Mouse (Mus musculus): ENCODE measurements at regions not wholly inside any gene's neighbourhood (a gene's known extent, or its start where the extent isn't known, plus 50 kb on each side); places are given as distances from the start of the nearest gene placed in this dataset.

GRCm38 (mm10) chr7:135939341-135939740 lies 223.2 kb upstream of the Mki67 start:
- Histone ChIP-seq H3K4me2 (replicated peaks) (no peak overlapping the region), H3K4me3 (no peak overlapping the region), H3K27me3 (no peaks in the 10 kb centered on the region), H3K27ac (no peak overlapping the region), H3K9me3 (0 out of 2 replicates have a peak, but pooled peaks cover 2% of the 10 kb centered on the region), H3K36me3 (no peaks in the 10 kb centered on the region), H3K4me1 (no peaks in the 10 kb centered on the region), H3K9ac (no peak overlapping the region)
- 74% methylated on average over 5 of the region's 5 CpGs for WGBS
- no peak for ATAC-seq (ENCODE audit: insufficient number of reproducible peaks, insufficient read depth, low FRiP score, low TSS enrichment)

DNA sequence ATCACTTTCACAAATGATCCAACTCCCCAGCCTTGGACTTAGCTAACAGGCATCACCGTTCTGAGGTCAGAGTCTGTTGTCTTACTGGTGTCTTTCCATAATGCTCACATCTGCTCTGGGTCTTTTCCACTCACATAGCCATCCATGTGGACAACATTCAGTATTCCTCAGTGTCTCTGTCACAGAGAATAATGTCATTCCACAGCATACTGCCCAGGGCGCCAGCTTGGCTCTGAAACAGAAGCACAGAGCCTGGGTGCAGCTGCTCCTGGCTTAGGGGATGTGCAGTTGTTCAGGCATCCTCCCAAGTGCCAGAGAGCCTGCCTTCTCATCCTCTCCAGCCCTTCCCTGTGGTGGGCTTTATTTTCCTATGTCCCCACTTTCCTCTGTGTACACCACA lies 226.7 kb upstream of the Mki67 start:
- H3K9me3 ChIP-seq = no peaks in the 10 kb centered on the region
- H3K4me1 ChIP-seq = no peaks in the 10 kb centered on the region
- H3K27ac ChIP-seq = no peak overlapping the region
- no peaks in the 10 kb centered on the region for H3K27me3 ChIP-seq
- no peak overlapping the region for H3K4me3 ChIP-seq
- 84% methylated on average over 2 of the region's 2 CpGs for WGBS
- H3K36me3 ChIP-seq = no peaks in the 10 kb centered on the region
- no peak for ATAC-seq (ENCODE audit: insufficient number of reproducible peaks, insufficient read depth, low FRiP score, low TSS enrichment)
- H3K4me2 ChIP-seq (replicated peaks) = no peak overlapping the region
- no peak overlapping the region for H3K9ac ChIP-seq

GRCm38 (mm10) chr7:135946071-135946646 lies 230.0 kb upstream of the Mki67 start:
- Histone ChIP-seq H3K9me3 (no peaks in the 10 kb centered on the region), H3K36me3 (no peaks in the 10 kb centered on the region), H3K27ac (no peak overlapping the region), H3K4me1 (peaks cover 10% of the 10 kb centered on the region; the same call in 1 of the 2 replicates), H3K4me3 (no peak overlapping the region), H3K27me3 (no peaks in the 10 kb centered on the region), H3K9ac (no peak overlapping the region), H3K4me2 (replicated peaks) (no peak overlapping the region)
- WGBS = 72% methylated on average over 5 of the region's 5 CpGs
- no peak for ATAC-seq (ENCODE audit: insufficient number of reproducible peaks, insufficient read depth, low FRiP score, low TSS enrichment)

DNA sequence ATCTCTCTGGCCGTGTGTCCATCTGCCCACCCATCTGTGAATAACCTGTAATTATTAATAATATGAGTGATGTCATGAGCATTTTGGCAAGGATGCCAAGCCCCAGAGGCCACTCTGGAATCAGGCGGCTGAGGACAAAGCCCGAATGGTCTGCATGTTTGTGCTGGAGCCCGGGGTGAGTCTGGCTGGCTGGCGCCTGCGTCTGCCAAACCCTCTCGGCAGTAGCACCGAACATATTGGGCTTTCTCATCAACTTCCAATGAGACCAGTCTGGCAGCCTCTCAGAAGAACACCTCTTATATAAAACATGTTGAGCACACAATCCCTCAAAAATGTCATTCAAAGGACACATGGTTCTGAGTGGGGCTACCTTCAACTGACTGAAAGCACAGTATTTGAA lies 244.9 kb upstream of the Mki67 start:
- WGBS = 81% methylated on average over 8 of the region's 8 CpGs
- no peak overlapping the region for H3K4me2 ChIP-seq (replicated peaks)
- no peak overlapping the region for H3K9ac ChIP-seq
- no peak overlapping the region for H3K27ac ChIP-seq
- H3K36me3 ChIP-seq = no peaks in the 10 kb centered on the region
- ATAC-seq (ENCODE audit: insufficient number of reproducible peaks, insufficient read depth, low FRiP score, low TSS enrichment) = no peak
- no peak overlapping the region for H3K4me3 ChIP-seq
- H3K4me1 ChIP-seq = peaks cover 2% of the 10 kb centered on the region; the same call in 1 of the 2 replicates
- H3K9me3 ChIP-seq = no peaks in the 10 kb centered on the region
- H3K27me3 ChIP-seq = no peaks in the 10 kb centered on the region

DNA sequence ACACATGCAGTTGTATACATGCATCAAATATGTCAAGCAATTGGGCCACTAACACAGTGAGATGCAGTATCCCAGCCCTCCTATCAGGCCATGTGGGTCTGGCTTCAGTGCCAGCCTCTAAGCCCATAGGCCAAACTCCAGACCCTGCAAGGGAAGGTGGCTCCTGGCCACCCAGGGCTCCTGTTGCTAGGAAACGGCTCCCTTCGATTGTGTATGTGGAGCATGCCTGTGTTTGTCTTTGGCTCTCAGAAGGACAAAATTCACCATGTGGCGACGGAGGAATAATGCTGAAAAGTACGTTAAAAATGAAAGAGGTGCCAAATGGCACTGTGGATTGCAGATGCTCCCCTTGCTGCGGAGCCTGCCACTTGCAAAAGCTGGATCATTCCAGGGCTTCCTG lies 249.4 kb upstream of the Mki67 start:
- Histone ChIP-seq H3K4me1 (peaks cover 2% of the 10 kb centered on the region; the same call in 1 of the 2 replicates), H3K9ac (no peak overlapping the region), H3K27me3 (no peaks in the 10 kb centered on the region), H3K36me3 (no peaks in the 10 kb centered on the region), H3K27ac (no peak overlapping the region), H3K4me3 (no peak overlapping the region), H3K4me2 (replicated peaks) (no peak overlapping the region), H3K9me3 (no peaks in the 10 kb centered on the region)
- WGBS = 68% methylated on average over 6 of the region's 6 CpGs
- ATAC-seq (ENCODE audit: insufficient number of reproducible peaks, insufficient read depth, low FRiP score, low TSS enrichment) = no peak

DNA sequence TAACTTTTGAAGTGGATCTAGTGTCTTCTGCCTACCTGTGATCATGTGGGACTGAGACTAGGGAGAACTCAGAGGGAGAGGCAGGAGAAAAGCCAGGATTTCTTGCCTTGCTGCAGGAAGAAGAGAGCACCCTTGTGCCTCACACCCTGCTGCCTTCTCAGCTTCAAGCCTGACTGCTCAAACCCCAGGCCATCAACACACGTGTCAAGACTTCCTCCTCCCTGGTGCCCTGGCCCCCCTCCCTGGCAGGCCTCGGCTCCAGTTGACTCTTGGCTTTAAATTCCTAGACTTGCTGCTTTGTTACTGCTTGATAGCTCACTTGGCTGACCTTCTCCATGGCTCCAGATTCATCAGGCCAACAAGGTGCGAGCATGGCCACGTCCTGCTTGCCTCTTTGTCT lies 250.1 kb upstream of the Mki67 start:
- Histone ChIP-seq H3K36me3 (no peaks in the 10 kb centered on the region), H3K27ac (no peak overlapping the region), H3K9me3 (no peaks in the 10 kb centered on the region), H3K4me1 (peaks cover 2% of the 10 kb centered on the region; the same call in 1 of the 2 replicates), H3K9ac (no peak overlapping the region), H3K4me2 (replicated peaks) (no peak overlapping the region), H3K27me3 (no peaks in the 10 kb centered on the region), H3K4me3 (no peak overlapping the region)
- WGBS = 51% methylated on average over 4 of the region's 4 CpGs
- ATAC-seq (ENCODE audit: insufficient number of reproducible peaks, insufficient read depth, low FRiP score, low TSS enrichment) = no peak

- WGBS = 68% methylated on average over 8 of the region's 8 CpGs
- Histone ChIP-seq H3K4me3 (no peak overlapping the region), H3K27ac (no peak overlapping the region), H3K4me1 (peaks cover 2% of the 10 kb centered on the region; the same call in 1 of the 2 replicates), H3K9ac (no peak overlapping the region), H3K27me3 (no peaks in the 10 kb centered on the region), H3K36me3 (no peaks in the 10 kb centered on the region), H3K9me3 (no peaks in the 10 kb centered on the region), H3K4me2 (replicated peaks) (no peak overlapping the region)
- no peak for ATAC-seq (ENCODE audit: insufficient number of reproducible peaks, insufficient read depth, low FRiP score, low TSS enrichment)
Measured at GRCm38 (mm10) chr7:135968638-135969037, 252.5 kb upstream of the Mki67 start.

DNA sequence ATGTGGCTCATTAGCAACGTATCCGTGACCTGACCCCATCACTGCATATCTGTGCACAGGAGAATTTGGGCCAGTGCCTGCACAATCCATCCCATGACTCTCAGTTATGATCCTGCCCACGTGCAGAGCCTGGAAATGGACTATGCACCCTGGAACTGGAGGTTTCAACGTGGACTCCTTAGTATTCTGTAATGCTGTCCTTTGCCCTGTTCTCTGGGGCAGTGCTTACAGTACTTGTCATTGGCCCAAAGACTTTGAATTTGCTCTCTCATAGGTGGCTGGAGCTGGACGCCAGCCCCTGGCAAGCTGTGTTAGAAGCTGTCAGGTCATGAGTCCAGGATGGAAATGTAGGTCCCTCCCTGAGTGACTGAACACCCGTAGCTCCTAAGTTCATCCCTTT lies 269.9 kb upstream of the Mki67 start:
- ATAC-seq (ENCODE audit: insufficient number of reproducible peaks, insufficient read depth, low FRiP score, low TSS enrichment) = no peak
- Histone ChIP-seq H3K4me2 (replicated peaks) (no peak overlapping the region), H3K9ac (no peak overlapping the region), H3K27me3 (no peaks in the 10 kb centered on the region), H3K4me3 (no peak overlapping the region), H3K4me1 (no peaks in the 10 kb centered on the region), H3K27ac (no peak overlapping the region), H3K9me3 (no peaks in the 10 kb centered on the region), H3K36me3 (no peaks in the 10 kb centered on the region)
- 78% methylated on average over 6 of the region's 6 CpGs for WGBS

DNA sequence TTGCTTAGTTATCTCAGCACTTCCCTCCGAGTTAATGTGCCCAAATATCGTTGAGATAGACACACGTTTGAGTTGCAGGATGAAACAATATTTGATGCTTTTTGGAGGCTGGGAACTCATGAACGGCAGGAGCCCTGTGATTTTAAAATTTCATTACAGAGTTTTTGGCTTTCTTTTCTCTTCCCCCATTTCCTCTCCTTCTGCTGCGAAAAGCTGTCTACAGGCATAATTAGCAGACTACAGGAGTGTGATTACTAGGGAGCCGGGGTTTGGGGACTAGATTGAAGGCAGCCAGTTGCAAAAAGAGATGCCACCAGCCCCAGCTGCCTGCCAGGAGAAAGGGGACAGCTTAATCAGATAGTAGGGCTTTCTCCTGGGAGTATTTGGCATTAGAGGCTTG lies 274.2 kb upstream of the Mki67 start:
- Histone ChIP-seq H3K27ac (no peak overlapping the region), H3K4me1 (no peaks in the 10 kb centered on the region), H3K4me2 (replicated peaks) (no peak overlapping the region), H3K4me3 (no peak overlapping the region), H3K9me3 (no peaks in the 10 kb centered on the region), H3K36me3 (no peaks in the 10 kb centered on the region), H3K9ac (no peak overlapping the region), H3K27me3 (no peaks in the 10 kb centered on the region)
- no peak for ATAC-seq (ENCODE audit: insufficient number of reproducible peaks, insufficient read depth, low FRiP score, low TSS enrichment)
- 61% methylated on average over 6 of the region's 6 CpGs for WGBS

- Histone ChIP-seq H3K4me1 (peaks cover 24% of the 10 kb centered on the region), H3K4me2 (replicated peaks) (no peak overlapping the region), H3K27me3 (no peaks in the 10 kb centered on the region), H3K4me3 (no peak overlapping the region), H3K9me3 (no peaks in the 10 kb centered on the region), H3K36me3 (no peaks in the 10 kb centered on the region), H3K27ac (no peak overlapping the region), H3K9ac (no peak overlapping the region)
- ATAC-seq (ENCODE audit: insufficient number of reproducible peaks, insufficient read depth, low FRiP score, low TSS enrichment) = no peak; the same call in 1 of the 2 replicates
- 79% methylated on average over 10 of the region's 10 CpGs for WGBS
Measured at GRCm38 (mm10) chr7:135996896-135997295, 280.7 kb upstream of the Mki67 start.

- Histone ChIP-seq H3K27me3 (no peaks in the 10 kb centered on the region), H3K9ac (no peak overlapping the region), H3K4me3 (no peak overlapping the region), H3K9me3 (no peaks in the 10 kb centered on the region), H3K4me2 (replicated peaks) (no peak overlapping the region), H3K4me1 (peaks cover 29% of the 10 kb centered on the region), H3K36me3 (no peaks in the 10 kb centered on the region), H3K27ac (0 out of 2 replicates have a peak overlapping the region, but pooled peaks have one; percentile 18)
- ATAC-seq (ENCODE audit: insufficient number of reproducible peaks, insufficient read depth, low FRiP score, low TSS enrichment) = no peak
- WGBS = 28% methylated on average over 3 of the region's 3 CpGs
Measured at GRCm38 (mm10) chr7:135997640-135998039, 281.5 kb upstream of the Mki67 start.

DNA sequence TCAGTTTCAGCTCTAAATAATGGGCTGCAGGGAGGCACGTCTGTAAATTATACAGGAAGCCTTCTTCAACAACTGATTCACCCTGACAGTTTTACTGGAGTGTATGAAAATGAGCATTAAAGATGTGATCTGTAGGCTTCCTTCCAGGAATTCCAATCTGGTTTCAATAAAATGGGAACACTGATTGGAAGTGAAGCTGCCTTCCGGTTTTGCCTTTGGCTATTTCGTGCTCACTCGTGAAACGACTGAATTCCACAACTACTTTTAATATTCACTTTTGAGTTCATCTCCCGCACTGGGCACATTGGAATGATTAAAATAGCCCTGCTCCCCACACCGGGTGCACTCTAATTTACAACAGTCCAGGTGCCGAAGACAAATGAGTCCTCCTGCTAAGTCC lies 286.2 kb upstream of the Mki67 start:
- peak overlapping the region; percentile 12; the same call in 1 of the 2 replicates for H3K4me2 ChIP-seq (replicated peaks)
- H3K9me3 ChIP-seq = no peaks in the 10 kb centered on the region
- no peak overlapping the region for H3K4me3 ChIP-seq
- peak overlapping the region; percentile 78 for H3K27ac ChIP-seq
- no peaks in the 10 kb centered on the region; the same call in 1 of the 2 replicates for H3K27me3 ChIP-seq
- H3K4me1 ChIP-seq = peaks cover 39% of the 10 kb centered on the region
- 23% methylated on average over 8 of the region's 8 CpGs for WGBS
- peak; percentile 60; the same call in 1 of the 2 replicates for ATAC-seq (ENCODE audit: insufficient number of reproducible peaks, insufficient read depth, low FRiP score, low TSS enrichment)
- H3K9ac ChIP-seq = no peak overlapping the region
- no peaks in the 10 kb centered on the region for H3K36me3 ChIP-seq
